Mouse (Mus musculus): Measurements from ENCODE around the gene Olfr55.
"Not testable (repeated sequence)": the region's sequence is repeated elsewhere in the genome, so short reads cannot be mapped to it uniquely, and the experiment has no call there.

Olfr55 gene

DNA sequence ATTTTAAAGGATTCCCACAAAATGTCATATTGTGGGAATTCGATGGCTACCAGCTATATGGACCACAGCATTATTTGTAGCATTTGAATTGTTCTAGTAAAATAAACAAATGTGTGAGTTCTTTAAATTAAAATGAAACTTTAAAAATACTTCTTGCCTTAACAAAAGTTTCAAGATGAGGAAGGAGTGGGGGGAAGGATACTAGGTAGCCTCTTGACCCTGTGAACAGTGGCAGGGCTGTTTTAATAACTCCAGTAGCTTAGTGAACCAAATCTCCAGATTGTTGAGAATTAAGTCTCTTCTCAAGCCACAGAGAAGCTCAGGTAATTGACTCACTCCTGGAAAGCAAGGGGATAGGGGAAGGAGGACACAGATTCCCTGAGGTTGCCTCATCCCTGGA lies at the start of gene Olfr55:
Gene Olfr55, plus strand, starts transcription at position 301 of the 400 bp plus-strand sequence.
- DNase-seq: not testable (repeated sequence)

DNA sequence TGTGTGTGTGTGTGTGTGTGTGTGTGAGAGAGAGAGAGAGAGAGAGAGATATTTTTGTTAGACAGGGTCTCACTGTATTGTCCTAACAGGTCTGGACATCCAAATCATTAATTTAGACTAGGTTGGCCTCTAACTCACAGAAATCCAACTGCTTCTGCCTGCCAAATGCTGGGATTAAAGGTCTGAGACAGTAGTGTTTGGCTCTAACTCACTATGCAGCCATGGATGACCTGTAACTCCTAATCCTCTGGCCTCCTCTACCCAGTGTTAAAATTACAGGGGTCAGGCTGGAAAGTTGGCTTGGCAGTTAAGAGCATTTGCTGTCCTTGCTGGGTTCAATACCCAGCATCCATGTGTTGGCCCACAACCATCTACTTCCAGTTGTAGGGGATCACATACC lies 43.7 kb upstream of the Olfr55 start:
- no peak for DNase-seq

DNA sequence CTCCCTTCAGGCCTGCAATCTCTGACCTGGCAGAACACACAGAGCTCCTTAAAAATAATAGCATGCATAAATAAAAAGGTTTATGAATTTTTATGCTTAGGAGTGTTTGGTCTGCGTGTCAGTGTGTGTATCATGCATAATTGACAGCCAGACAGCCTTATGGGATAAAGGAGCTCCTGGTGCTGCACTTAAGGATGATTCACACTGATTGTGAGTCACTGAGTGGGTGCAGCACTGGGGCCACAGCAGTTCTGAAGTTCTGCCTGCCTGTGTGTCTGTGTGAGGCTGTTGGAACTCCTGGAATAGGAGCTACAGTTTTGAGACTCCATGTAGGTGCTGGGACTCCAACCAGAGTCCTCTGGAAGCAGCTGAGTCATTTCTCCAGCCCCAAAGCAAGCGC lies 42.0 kb upstream of the Olfr55 start:
- no peak for DNase-seq

DNA sequence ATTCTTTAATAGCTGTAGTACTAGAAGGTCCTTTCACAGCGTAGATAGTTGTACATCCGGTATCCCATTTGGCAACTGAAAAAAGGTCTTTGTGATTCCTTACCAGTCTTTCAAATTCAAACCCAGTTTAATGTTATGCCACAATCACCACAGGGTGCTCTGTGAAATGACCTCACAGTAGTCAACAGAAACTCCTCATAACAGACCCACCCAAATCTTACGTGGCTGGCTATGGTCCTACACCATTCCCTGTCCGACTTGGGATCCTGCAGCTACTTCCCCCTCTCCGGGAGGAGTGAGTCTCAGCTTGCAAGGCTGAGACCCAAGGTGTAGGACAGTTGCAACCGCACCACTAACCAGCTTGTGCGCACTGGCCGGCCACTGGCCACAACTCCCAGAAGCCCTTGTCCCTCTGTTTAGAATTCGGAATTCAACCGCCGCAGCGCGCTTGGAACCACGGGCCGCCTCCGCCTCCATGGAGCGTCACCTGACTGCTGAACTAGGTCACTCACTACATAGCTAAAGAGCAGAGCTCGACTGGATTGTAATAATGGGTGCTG lies 28.9 kb upstream of the Olfr55 start, which contains the start of gene Morc2b:
Gene Morc2b, minus strand, starts transcription at position 423 of the 560 bp plus-strand sequence.
- no peak for DNase-seq

DNA sequence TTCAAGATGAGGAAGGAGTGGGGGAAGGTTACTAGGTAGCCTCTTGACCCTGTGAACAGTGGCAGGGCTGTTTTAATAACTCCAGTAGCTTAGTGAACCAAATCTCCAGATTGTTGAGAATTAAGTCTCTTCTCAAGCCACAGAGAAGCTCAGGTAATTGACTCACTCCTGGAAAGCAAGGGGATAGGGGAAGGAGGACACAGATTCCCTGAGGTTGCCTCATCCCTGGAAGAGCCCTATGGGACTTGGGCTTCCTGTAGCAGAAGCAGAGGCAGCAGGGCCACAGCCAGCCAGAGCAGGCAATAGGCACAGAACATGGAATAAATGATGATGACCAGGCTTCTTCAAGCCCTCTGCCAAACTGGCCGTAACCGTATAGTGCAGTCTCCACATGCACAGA lies 22.8 kb downstream of the Olfr55 start, which contains the start of gene Olfr239:
Gene Olfr239, plus strand, starts transcription at position 301 of the 400 bp plus-strand sequence.
- DNase-seq: not testable (repeated sequence)

DNA sequence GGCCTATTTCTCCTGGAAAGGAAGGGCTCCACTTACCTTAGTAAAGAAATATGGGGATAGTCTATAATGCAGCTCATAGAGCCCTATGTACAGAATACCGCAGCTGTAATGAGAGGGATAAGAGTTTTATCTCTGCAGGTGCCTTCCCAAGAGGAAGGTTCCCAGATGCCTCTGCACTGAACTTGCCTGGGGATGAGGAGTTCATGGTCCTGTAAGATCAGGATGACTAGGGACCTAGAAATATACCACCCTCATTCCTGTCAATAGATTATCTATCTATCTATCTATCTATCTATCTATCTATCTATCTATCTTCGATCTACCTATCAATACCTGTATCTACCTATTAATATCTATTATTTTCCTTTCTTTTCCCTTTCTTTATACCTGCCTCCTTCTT lies 53.3 kb downstream of the Olfr55 start, which contains the start of gene Olfr1564:
Gene Olfr1564, minus strand, starts transcription at position 101 of the 400 bp plus-strand sequence.
- no peak for DNase-seq
